Mouse (Mus musculus): Measurements from ENCODE around the gene Plekhh3.

GRCm38 (mm10) chr11:101127075-101127474 is 44.1 kb downstream of the Plekhh3 start:
- no peak for TF ChIP-seq MAFK (IDR thresholded peaks at IDR 0.05; ENCODE audit: insufficient read depth, low read depth, low read length)
- no peak for TF ChIP-seq CHD2 (IDR thresholded peaks at IDR 0.05; ENCODE audit: low read depth, low read length)
- no peak for TF ChIP-seq ZNF384 (IDR thresholded peaks at IDR 0.05; ENCODE audit: low read depth, low read length)
- no peak for TF ChIP-seq HCFC1 (IDR thresholded peaks at IDR 0.05; ENCODE audit: borderline replicate concordance, insufficient read depth, low read length)

Measured in ES-E14 (cell line).